Comparison of ENCODE assay signal across 13 mouse cellular contexts in genomic region chr1:21331161-21331560, GRCm38 (mm10). TPM values are rescaled to one million over a fixed set of nuclear protein-coding genes. Genes with fewer than 3 reads are reported as not detected.
"Had no signal": no experiment of that assay in that cellular context is flagged by ENCODE, and none has a peak within 500 bp of the region (broad histone marks: within the 10 kb centered on the region; RNA-seq: fewer than 3 reads in every experiment).

No protein-coding gene starts in this region.

RNA-seq across cellular contexts. Expression of gene Khdc1a, which starts 18.3 kb away (rescaled TPM):
- polyA plus RNA-seq: neural tube, embryonic 12.5 days; neural tube, embryonic 13.5 days; neural tube, embryonic 14.5 days; neural tube, embryonic 15.5 days; small intestine, adult 2 months; spleen, adult 2 months; stomach, embryonic 14.5 days; stomach, embryonic 15.5 days; stomach, embryonic 16.5 days; testis, adult 2 months had no signal

RNA-seq across cellular contexts. Expression of gene Khdc1c, which starts 37.0 kb away (rescaled TPM):
- polyA plus RNA-seq: neural tube, embryonic 12.5 days; neural tube, embryonic 13.5 days; neural tube, embryonic 14.5 days; neural tube, embryonic 15.5 days; small intestine, adult 2 months; spleen, adult 2 months; stomach, embryonic 14.5 days; stomach, embryonic 15.5 days; stomach, embryonic 16.5 days; stomach, postnatal 0 days; testis, adult 2 months; thymus, adult 2 months had no signal

RNA-seq across cellular contexts. Expression of gene Khdc1b, which starts 52.2 kb away (rescaled TPM):
- polyA plus RNA-seq: neural tube, embryonic 15.5 days; small intestine, adult 2 months; stomach, embryonic 16.5 days; testis, adult 2 months; urinary bladder, adult 2 months had no signal
